Mouse (Mus musculus) megakaryocyte, embryonic 14.5 days (primary cell): ENCODE data around the gene Shbg.

Experiments used
- FLI1 ChIP-seq: IDR thresholded peaks from 2 replicates; pipeline ENCODE4 v1.6.1; 2012; ENCODE audit warnings: low read length, inconsistent platforms, mixed read lengths
- GATA1 ChIP-seq: IDR thresholded peaks from 3 replicates; pipeline ENCODE4 v1.6.1; 2012; ENCODE audit warnings: mixed read lengths, low read length, inconsistent platforms, borderline replicate concordance

DNA sequence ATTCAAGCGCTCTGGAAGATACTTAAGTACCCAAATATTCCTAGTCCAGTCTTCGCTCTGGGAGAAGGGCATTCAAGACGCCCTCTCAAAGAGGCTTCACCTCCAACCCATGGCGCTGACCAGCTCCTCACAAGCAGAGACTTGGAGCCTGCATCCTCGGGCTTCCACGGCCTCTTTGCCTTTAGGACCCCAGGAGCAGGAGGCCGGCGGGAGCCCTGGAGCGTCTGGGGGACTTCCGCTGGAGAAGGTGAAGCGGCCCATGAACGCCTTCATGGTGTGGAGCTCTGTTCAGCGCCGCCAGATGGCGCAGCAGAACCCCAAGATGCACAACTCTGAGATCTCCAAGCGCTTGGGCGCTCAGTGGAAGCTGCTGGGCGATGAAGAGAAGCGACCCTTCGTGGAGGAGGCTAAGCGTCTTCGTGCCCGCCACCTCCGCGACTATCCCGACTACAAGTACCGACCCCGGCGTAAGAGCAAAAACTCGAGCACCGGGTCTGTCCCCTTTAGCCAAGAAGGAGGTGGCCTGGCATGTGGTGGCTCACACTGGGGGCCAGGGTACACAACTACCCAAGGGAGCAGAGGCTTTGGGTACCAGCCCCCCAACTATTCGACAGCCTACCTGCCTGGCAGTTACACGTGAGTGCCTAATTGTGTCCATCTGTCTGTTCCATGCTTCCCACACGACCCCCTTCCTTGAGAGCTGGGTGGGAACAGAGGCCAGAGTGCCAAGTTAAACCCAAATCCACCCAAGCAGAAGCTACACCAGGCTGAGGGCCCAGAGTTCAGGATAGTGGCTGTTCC lies 37.8 kb upstream of the Shbg start, which contains the start of gene Sox15:
- no peak for TF ChIP-seq GATA1
- no peak for TF ChIP-seq FLI1
